Mouse (Mus musculus) cerebellum, adult 9-11 months (tissue): ENCODE data around the gene Txnrd1.

Experiments
- DNase-seq: peaks from one replicate; pipeline ENCODE4 v3.0.0; 2022

The Txnrd1 gene

DNA sequence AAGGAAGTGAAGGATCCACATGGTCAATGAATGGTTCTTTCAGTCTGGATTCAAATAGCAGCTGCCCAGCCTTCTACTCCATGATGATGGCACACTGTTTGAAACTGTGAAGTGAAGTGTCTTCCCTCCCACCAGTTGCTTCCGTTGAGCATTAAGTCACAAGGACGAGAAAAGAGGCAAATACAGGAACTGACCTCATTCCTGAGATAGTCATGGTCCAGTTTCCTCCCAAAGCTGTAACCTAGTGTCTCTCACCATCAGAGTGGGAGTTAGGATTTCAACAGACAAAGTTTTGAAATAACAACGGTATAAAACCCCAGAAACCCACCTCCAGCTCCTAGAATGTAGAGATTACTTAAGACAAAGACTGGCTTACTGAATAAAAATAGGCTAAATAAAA, 89.8 kb downstream of the Txnrd1 start:
- DNase-seq: no peak

DNA sequence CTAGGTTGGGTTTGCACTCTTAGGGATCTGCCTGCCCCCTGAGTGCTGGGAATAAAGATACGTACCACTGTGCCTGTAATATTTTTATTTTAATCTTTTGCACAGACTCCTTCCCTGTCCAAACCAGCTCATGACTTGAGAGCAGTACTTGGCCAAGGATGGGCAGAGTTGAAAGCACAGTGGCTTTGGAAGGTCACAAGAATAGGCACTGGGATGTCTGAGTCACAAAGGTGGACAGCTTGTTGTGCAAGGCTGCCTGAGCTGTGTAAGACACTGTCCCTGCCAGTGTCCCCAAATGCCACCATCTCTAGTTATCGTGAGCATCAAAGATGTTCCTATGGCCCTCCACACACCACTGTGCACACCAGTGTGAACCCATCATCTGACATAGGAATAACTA, 91.0 kb downstream of the Txnrd1 start:
- no peak for DNase-seq

GRCm38 (mm10) chr10:82925624-82926023, 91.9 kb downstream of the Txnrd1 start:
- DNase-seq: no peak

DNA sequence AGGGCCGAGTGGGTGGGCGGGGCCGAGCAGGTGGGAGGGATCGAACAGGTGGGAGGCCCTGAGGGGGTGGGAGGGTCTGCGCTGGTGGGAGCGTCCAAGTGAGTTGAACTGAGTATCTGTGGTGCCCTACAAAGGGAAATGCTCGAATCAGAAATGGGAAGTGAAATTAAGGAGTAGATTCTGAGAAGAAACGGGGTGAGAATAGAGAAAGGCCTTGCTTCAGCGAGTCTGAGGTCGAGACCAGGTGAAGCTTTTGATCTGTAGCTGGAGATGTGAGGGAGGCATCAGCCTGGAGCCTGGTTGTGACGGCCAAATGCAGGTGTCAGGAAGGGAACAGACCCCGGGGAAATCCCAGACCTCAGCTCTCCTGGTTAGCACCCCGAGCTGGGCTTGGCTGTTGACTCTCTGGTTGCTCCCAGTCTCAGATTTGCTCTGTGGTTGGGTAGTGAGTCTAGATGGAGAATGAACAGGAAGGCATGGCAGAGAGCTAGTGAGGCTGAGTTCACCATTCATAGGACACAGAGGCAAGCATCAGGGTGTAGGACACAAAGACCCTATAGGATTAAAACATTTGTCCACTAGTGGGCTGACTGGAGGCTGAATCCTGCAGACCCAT, 101.4 kb downstream of the Txnrd1 start:
- no peak for DNase-seq

- no peak for DNase-seq
Measured at GRCm38 (mm10) chr10:82935774-82936173, 102.0 kb downstream of the Txnrd1 start.
